Mouse (Mus musculus): Measurements from ENCODE around the gene Cry1.
A peak's percentile ranks its signal among the peaks of the same experiment; 100 is the strongest.

Gene Cry1

GRCm38 (mm10) chr10:85161745-85162351, 23.0 kb downstream of the Cry1 start:
- DNase-seq (ENCODE audit: low spot score in 2 of 2) = no peak

GRCm38 (mm10) chr10:85159989-85160619, 24.8 kb downstream of the Cry1 start:
- no peak for DNase-seq (ENCODE audit: low spot score in 2 of 2)

- no peak for DNase-seq (ENCODE audit: low spot score in 2 of 2)
Observed at GRCm38 (mm10) chr10:85157451-85157850, 27.4 kb downstream of the Cry1 start.

GRCm38 (mm10) chr10:85154195-85154594, 30.7 kb downstream of the Cry1 start:
- DNase-seq (ENCODE audit: low spot score in 2 of 2) = peak in 1 of 2 experiments; percentile 28

GRCm38 (mm10) chr10:85149226-85149625, 35.6 kb downstream of the Cry1 start:
- no peak for DNase-seq (ENCODE audit: low spot score in 2 of 2)

- no peak for DNase-seq (ENCODE audit: low spot score in 2 of 2)
Observed at GRCm38 (mm10) chr10:85146282-85146681, 38.6 kb downstream of the Cry1 start.

- DNase-seq (ENCODE audit: low spot score in 2 of 2) = no peak
Observed at GRCm38 (mm10) chr10:85141465-85141864, 43.4 kb downstream of the Cry1 start.

GRCm38 (mm10) chr10:85136573-85136972, 48.3 kb downstream of the Cry1 start:
- no peak for DNase-seq (ENCODE audit: low spot score in 2 of 2)

- peak; percentile 23 to 45 for DNase-seq (ENCODE audit: low spot score in 2 of 2)
Observed at GRCm38 (mm10) chr10:85128453-85128852, 56.4 kb downstream of the Cry1 start.

GRCm38 (mm10) chr10:85127395-85128287, 57.2 kb downstream of the Cry1 start, which contains the start of gene Mterf2:
TSS of gene Mterf2 (minus strand) at chr10:85128027.
- DNase-seq (ENCODE audit: low spot score in 2 of 2) = peak; percentile 72 to 81

- DNase-seq (ENCODE audit: low spot score in 2 of 2) = no peak
Observed at GRCm38 (mm10) chr10:85125184-85125583, 59.7 kb downstream of the Cry1 start.

GRCm38 (mm10) chr10:85114409-85114808, 70.5 kb downstream of the Cry1 start:
- DNase-seq (ENCODE audit: low spot score in 2 of 2) = no peak

GRCm38 (mm10) chr10:85103085-85103885, 81.6 kb downstream of the Cry1 start:
- DNase-seq (ENCODE audit: low spot score in 2 of 2) = peak; percentile 8 to 11

- peak; percentile 60 to 70 for DNase-seq (ENCODE audit: low spot score in 2 of 2)
Observed at GRCm38 (mm10) chr10:85102247-85103084, 82.4 kb downstream of the Cry1 start, which contains the start of the genes Fhl4 and Tmem263. TSS of gene Fhl4 (minus strand) at chr10:85102495. TSS of gene Tmem263 (plus strand) at chr10:85102627.

GRCm38 (mm10) chr10:85101841-85102240, 83.0 kb downstream of the Cry1 start:
- peak in 1 of 2 experiments; percentile 1 for DNase-seq (ENCODE audit: low spot score in 2 of 2)

All from spleen, postnatal 14 days (tissue).